Mouse (Mus musculus) neural tube, embryonic 13.5 days (tissue): ENCODE results near the gene Glg1. TPM values are rescaled to one million over a fixed set of nuclear protein-coding genes. Genes with fewer than 3 reads are reported as not detected.
"Not testable (repeated sequence)": the region's sequence is repeated elsewhere in the genome, so short reads cannot be mapped to it uniquely, and the experiment has no call there.

Source experiments
- ATAC-seq: fragments of 200-750 bp; cut with Nextera tagmentation; 2 replicates; pipeline ENCODE4 v1.8.0; 2017; ENCODE audit warnings: low read depth, mild to moderate bottlenecking, moderate TSS enrichment, moderate library complexity
- H3K27ac ChIP-seq: fragments of 300-500 bp; sonication (generic); replicated peaks from 2 replicates; pipeline ENCODE4 v1.5.1; 2015; ENCODE audit warnings: moderate library complexity, mild to moderate bottlenecking, inconsistent platforms
- H3K27me3 ChIP-seq: fragments of 300-500 bp; sonication (generic); 2 replicates; pipeline ENCODE4 v1.6.1; 2015; ENCODE audit warnings: mild to moderate bottlenecking, inconsistent platforms
- H3K36me3 ChIP-seq: fragments of 300-500 bp; sonication (generic); 2 replicates; pipeline ENCODE4 v1.6.1; 2015; ENCODE audit warnings: mild to moderate bottlenecking, inconsistent platforms
- H3K4me1 ChIP-seq: fragments of 300-500 bp; sonication (generic); replicated peaks from 2 replicates; pipeline ENCODE4 v1.6.1; 2015; ENCODE audit warnings: inconsistent platforms
- H3K4me2 ChIP-seq: fragments of 300-500 bp; sonication (generic); 2 replicates; pipeline ENCODE4 v1.6.1; 2015; ENCODE audit warnings: inconsistent platforms, mild to moderate bottlenecking, moderate library complexity
- H3K4me3 ChIP-seq: fragments of 300-500 bp; sonication (generic); 2 replicates; pipeline ENCODE4 v1.5.1; 2015; ENCODE audit warnings: mild to moderate bottlenecking, inconsistent platforms
- H3K9ac ChIP-seq: fragments of 300-500 bp; sonication (generic); 2 replicates; pipeline ENCODE4 v1.6.1; 2015; ENCODE audit warnings: moderate library complexity, mild to moderate bottlenecking, inconsistent platforms
- H3K9me3 ChIP-seq: fragments of 300-500 bp; sonication (generic); 2 replicates; pipeline ENCODE4 v1.6.1; 2016; ENCODE audit warnings: inconsistent platforms
- WGBS: fragments of 180-500 bp; shearing (Covaris S2); methylation state at CpG from one replicate; pipeline ENCODE4 v1.1.7; 2015; 5-methylcytosine and 5-hydroxymethylcytosine counted together
- polyA plus RNA-seq: library from polyadenylated mRNA; unstranded; fragments of >200 nt; fragmentation: Nextera tagmentation; extraction: Ambion mirVana; gene quantifications from 2 replicates; pipeline ENCODE4 v1.2.1, GENCODE M21; 2015

Glg1 gene
- polyA plus RNA-seq, 1 experiment from 2014 or later: 69.5 TPM

- Histone ChIP-seq H3K9ac (no peak overlapping the region), H3K4me1 (no peaks in the 10 kb centered on the region), H3K27ac (no peak overlapping the region), H3K36me3 (peaks cover 91% of the 10 kb centered on the region), H3K4me3 (no peak overlapping the region), H3K4me2 (no peak overlapping the region), H3K27me3 (no peaks in the 10 kb centered on the region), H3K9me3 (no peaks in the 10 kb centered on the region)
- 94% methylated on average over 4 of the region's 4 CpGs for WGBS
- ATAC-seq: no peak
These were observed 26.6 kb upstream of the Glg1 start for GRCm38 (mm10) chr8:111285603-111286002.

GRCm38 (mm10) chr8:111282093-111282492, 23.1 kb upstream of the Glg1 start:
- ATAC-seq: no peak
- Histone ChIP-seq H3K36me3 (peaks cover 89% of the 10 kb centered on the region), H3K4me3 (no peak overlapping the region), H3K4me1 (no peaks in the 10 kb centered on the region), H3K9me3 (no peaks in the 10 kb centered on the region), H3K27me3 (no peaks in the 10 kb centered on the region), H3K27ac (no peak overlapping the region), H3K9ac (no peak overlapping the region), H3K4me2 (no peak overlapping the region)
- WGBS: 89% methylated on average over 3 of the region's 3 CpGs

- Histone ChIP-seq H3K9me3 (0 out of 2 replicates have a peak, but pooled peaks cover 2% of the 10 kb centered on the region), H3K4me3 (no peak overlapping the region), H3K27me3 (no peaks in the 10 kb centered on the region), H3K4me2 (no peak overlapping the region), H3K36me3 (peaks cover 13% of the 10 kb centered on the region), H3K4me1 (no peaks in the 10 kb centered on the region), H3K9ac (no peak overlapping the region), H3K27ac (no peak overlapping the region)
- ATAC-seq: no peak
- 65% methylated on average over 2 of the region's 2 CpGs for WGBS
These were observed 9.3 kb upstream of the Glg1 start for GRCm38 (mm10) chr8:111268277-111268676.

- ATAC-seq, H3K27ac ChIP-seq, H3K4me2 ChIP-seq, H3K36me3 ChIP-seq, H3K9me3 ChIP-seq, H3K4me3 ChIP-seq, H3K27me3 ChIP-seq, H3K9ac ChIP-seq, H3K4me1 ChIP-seq: not testable (repeated sequence)
- 74% methylated on average over 7 of the region's 7 CpGs for WGBS
These were observed 7.1 kb upstream of the Glg1 start for GRCm38 (mm10) chr8:111266161-111266560.

- H3K36me3 ChIP-seq: no peaks in the 10 kb centered on the region
- no peak for ATAC-seq
- WGBS: 81% methylated on average over 2 of the region's 2 CpGs
- no peaks in the 10 kb centered on the region for H3K4me1 ChIP-seq
- no peak overlapping the region for H3K9ac ChIP-seq
- no peak overlapping the region for H3K4me2 ChIP-seq
- 0 out of 2 replicates have a peak, but pooled peaks cover 2% of the 10 kb centered on the region for H3K9me3 ChIP-seq
- H3K4me3 ChIP-seq: no peak overlapping the region
- no peaks in the 10 kb centered on the region for H3K27me3 ChIP-seq
- no peak overlapping the region for H3K27ac ChIP-seq
These were observed 5.7 kb upstream of the Glg1 start for GRCm38 (mm10) chr8:111264693-111265220.

GRCm38 (mm10) chr8:111261981-111262381, 3.0 kb upstream of the Glg1 start:
- no peak for ATAC-seq
- Histone ChIP-seq H3K27me3 (no peaks in the 10 kb centered on the region), H3K4me1 (peaks cover 9% of the 10 kb centered on the region), H3K4me2 (no peak overlapping the region), H3K27ac (no peak overlapping the region), H3K9ac (no peak overlapping the region), H3K4me3 (no peak overlapping the region), H3K9me3 (0 out of 2 replicates have a peak, but pooled peaks cover 2% of the 10 kb centered on the region), H3K36me3 (no peaks in the 10 kb centered on the region)
- 84% methylated on average over 4 of the region's 4 CpGs for WGBS

GRCm38 (mm10) chr8:111260251-111260650, 1.2 kb upstream of the Glg1 start:
- H3K4me1 ChIP-seq: peaks cover 14% of the 10 kb centered on the region
- 92% methylated on average over 5 of the region's 5 CpGs for WGBS
- no peak overlapping the region for H3K27ac ChIP-seq
- H3K9me3 ChIP-seq: no peaks in the 10 kb centered on the region
- no peak overlapping the region for H3K4me2 ChIP-seq
- no peak overlapping the region for H3K4me3 ChIP-seq
- H3K9ac ChIP-seq: no peak overlapping the region
- H3K27me3 ChIP-seq: no peaks in the 10 kb centered on the region
- ATAC-seq: no peak
- 0 out of 2 replicates have a peak, but pooled peaks cover 4% of the 10 kb centered on the region for H3K36me3 ChIP-seq

GRCm38 (mm10) chr8:111259408-111259741, 359 bp upstream of the Glg1 start:
- H3K4me1 ChIP-seq: peaks cover 14% of the 10 kb centered on the region
- peak overlapping the region; percentile 96 for H3K9ac ChIP-seq
- peak overlapping the region; percentile 99 for H3K27ac ChIP-seq
- ATAC-seq: 0 out of 2 replicates have a peak, but pooled peaks have one; percentile 4
- H3K4me2 ChIP-seq: peak overlapping the region; percentile 66
- H3K9me3 ChIP-seq: no peaks in the 10 kb centered on the region
- H3K4me3 ChIP-seq: peak overlapping the region; percentile 69
- WGBS: 12% methylated on average over 13 of the region's 13 CpGs
- H3K36me3 ChIP-seq: 0 out of 2 replicates have a peak, but pooled peaks cover 4% of the 10 kb centered on the region
- no peaks in the 10 kb centered on the region for H3K27me3 ChIP-seq

GRCm38 (mm10) chr8:111258010-111258630, 896 bp downstream of the Glg1 start:
- ATAC-seq: peak; percentile 78
- peak overlapping the region; percentile 66 for H3K4me2 ChIP-seq
- whole genome bisulfite sequencing: under 1% methylated on average over 26 of the region's 26 CpGs

GRCm38 (mm10) chr8:111252487-111253112, 6.4 kb downstream of the Glg1 start:
- 91% methylated on average over 4 of the region's 4 CpGs for WGBS
- peaks cover 15% of the 10 kb centered on the region for H3K4me1 ChIP-seq
- H3K9ac ChIP-seq: no peak overlapping the region
- no peak for ATAC-seq
- no peaks in the 10 kb centered on the region for H3K27me3 ChIP-seq
- H3K4me3 ChIP-seq: no peak overlapping the region
- H3K9me3 ChIP-seq: no peaks in the 10 kb centered on the region
- H3K36me3 ChIP-seq: 0 out of 2 replicates have a peak, but pooled peaks cover 4% of the 10 kb centered on the region
- H3K27ac ChIP-seq: no peak overlapping the region
- no peak overlapping the region for H3K4me2 ChIP-seq

More at GRCm38 (mm10) chr8:111258010-111258630, 896 bp downstream of the Glg1 start:
- no peaks in the 10 kb centered on the region for H3K9me3 ChIP-seq
- no peaks in the 10 kb centered on the region for H3K27me3 ChIP-seq
- peaks cover 14% of the 10 kb centered on the region for H3K4me1 ChIP-seq
- H3K4me3 ChIP-seq: peak overlapping the region; percentile 69
- 0 out of 2 replicates have a peak, but pooled peaks cover 4% of the 10 kb centered on the region for H3K36me3 ChIP-seq
- H3K27ac ChIP-seq: peak overlapping the region; percentile 99
- peak overlapping the region; percentile 96 for H3K9ac ChIP-seq

- no peaks in the 10 kb centered on the region for H3K9me3 ChIP-seq
- H3K36me3 ChIP-seq: no peaks in the 10 kb centered on the region
- 0 out of 2 replicates have a peak, but pooled peaks cover 3% of the 10 kb centered on the region for H3K4me1 ChIP-seq
- H3K4me2 ChIP-seq: no peak overlapping the region
- 69% methylated on average over 2 of the region's 2 CpGs for WGBS
- H3K27me3 ChIP-seq: no peaks in the 10 kb centered on the region
- H3K4me3 ChIP-seq: no peak overlapping the region
- H3K9ac ChIP-seq: no peak overlapping the region
- no peak for ATAC-seq
- H3K27ac ChIP-seq: no peak overlapping the region
These were observed 8.9 kb downstream of the Glg1 start for GRCm38 (mm10) chr8:111250111-111250510.

GRCm38 (mm10) chr8:111248136-111248535, 10.9 kb downstream of the Glg1 start:
- Histone ChIP-seq H3K4me2 (no peak overlapping the region), H3K9me3 (no peaks in the 10 kb centered on the region), H3K36me3 (no peaks in the 10 kb centered on the region), H3K4me1 (0 out of 2 replicates have a peak, but pooled peaks cover 3% of the 10 kb centered on the region), H3K9ac (no peak overlapping the region), H3K27ac (no peak overlapping the region), H3K27me3 (no peaks in the 10 kb centered on the region), H3K4me3 (no peak overlapping the region)
- ATAC-seq: no peak
